In genomic region chr9:62677641-62678549, GRCm38 (mm10) we compare ENCODE assay signal across 9 mouse cellular contexts. TPM values are rescaled to one million over a fixed set of nuclear protein-coding genes. Genes with fewer than 3 reads are reported as not detected.
DNase-seq lines count a peak whose midpoint lies in the region; ATAC-seq lines count a peak whose summit lies in the region.
"Had no signal": no experiment of that assay in that cellular context is flagged by ENCODE, and none has a peak within 500 bp of the region (broad histone marks: within the 10 kb centered on the region; RNA-seq: fewer than 3 reads in every experiment).

Itga11 (plus strand) TSS chr9:62677826.

- peaks cover 17% of the 10 kb centered on the region for H3K4me1 ChIP-seq in forebrain, embryonic 15.5 days
- peaks cover 15% of the 10 kb centered on the region for H3K4me1 ChIP-seq in hindbrain, embryonic 16.5 days (ENCODE audit: control insufficient read depth, insufficient read depth, low read depth, low read length)

- ATAC-seq in forebrain, embryonic 15.5 days (replicated peaks), result no peak
- ATAC-seq in hindbrain, embryonic 16.5 days, result 0 out of 2 replicates have a peak, but pooled peaks have one; percentile 48

- H3K4me3 ChIP-seq in forebrain, embryonic 15.5 days, result peak within 1 kb of the TSS; percentile 39
- H3K4me3 ChIP-seq in hindbrain, embryonic 16.5 days (ENCODE audit: low read length), result peak within 1 kb of the TSS; percentile 39
- H3K4me3 ChIP-seq: erythroblast, embryonic 14.5 days had no signal

- no peaks in the 10 kb centered on the region for H3K36me3 ChIP-seq in forebrain, embryonic 15.5 days
- no peaks in the 10 kb centered on the region for H3K36me3 ChIP-seq in hindbrain, embryonic 16.5 days (ENCODE audit: control insufficient read depth, insufficient read depth, low read length)

- H3K27ac ChIP-seq in forebrain, embryonic 15.5 days (replicated peaks), result no peak within 1 kb of the TSS
- H3K27ac ChIP-seq in hindbrain, embryonic 16.5 days (ENCODE audit: low read depth, low read length), result no peak within 1 kb of the TSS

- peak within 1 kb of the TSS; percentile 64 for H3K4me2 ChIP-seq in forebrain, embryonic 15.5 days (replicated peaks)
- peak within 1 kb of the TSS; percentile 73 for H3K4me2 ChIP-seq in hindbrain, embryonic 16.5 days (ENCODE audit: low read length)

- H3K9ac ChIP-seq in forebrain, embryonic 15.5 days (replicated peaks), result peak within 1 kb of the TSS; percentile 38
- peak within 1 kb of the TSS; percentile 56 for H3K9ac ChIP-seq in hindbrain, embryonic 16.5 days (ENCODE audit: low read depth, low read length)

- WGBS in forebrain, embryonic 15.5 days, result 2% methylated on average over 45 of the region's 45 CpGs
- 1% methylated on average over 38 of the region's 45 CpGs for WGBS in hindbrain, embryonic 16.5 days

- peak; percentile 93 for DNase-seq in heart, adult 11 months
- DNase-seq in heart, adult 8-10 months (ENCODE audit: low spot score), result no peak
- peak; percentile 18 for DNase-seq in R1 (ENCODE audit: low read depth, low spot score)
- peak; percentile 27 to 51 for DNase-seq in lung, postnatal 4 days
- peak; percentile 57 for DNase-seq in testis, postnatal 10 days (ENCODE audit: low spot score)
- DNase-seq in spleen, postnatal 14 days (ENCODE audit: low spot score in 2 of 2), result no peak

- peaks cover 37% of the 10 kb centered on the region for H3K27me3 ChIP-seq in forebrain, embryonic 15.5 days
- H3K27me3 ChIP-seq in hindbrain, embryonic 16.5 days (replicated peaks; ENCODE audit: control insufficient read depth, insufficient read depth, low read length), result peaks cover 16% of the 10 kb centered on the region

- no peaks in the 10 kb centered on the region for H3K9me3 ChIP-seq in forebrain, embryonic 15.5 days
- H3K9me3 ChIP-seq in hindbrain, embryonic 16.5 days (ENCODE audit: control insufficient read depth, low read length), result no peaks in the 10 kb centered on the region

RNA-seq across cellular contexts. Expression of gene Itga11, which starts in this region (rescaled TPM):
- 1 to 10 TPM; 1.3 to 1.4 (median 1.4) TPM for total RNA-seq in heart, adult 8-10 months (2022)
- polyA plus RNA-seq in forebrain, embryonic 15.5 days (2015; fragmentation: Nextera tagmentation; extraction: Ambion mirVana), result 0.86 and 0.90 TPM in 2 replicates
- polyA plus RNA-seq in hindbrain, embryonic 16.5 days (2015; fragmentation: Nextera tagmentation; extraction: Ambion mirVana), result 1.1 and 2.0 TPM in 2 replicates
- polyA plus RNA-seq: erythroblast, embryonic 14.5 days had no signal

Comparison
In these comparisons a context has a peak if more than half of its experiments do, and no peak if none do; other contexts are left out.
1. DNase-seq: peak in heart, adult 11 months (single experiment), R1 (single experiment), lung, postnatal 4 days (2 of 2) and testis, postnatal 10 days (single experiment); none in heart, adult 8-10 months (single experiment) and spleen, postnatal 14 days (0 of 2).